Mouse (Mus musculus): ENCODE data around the gene Mid1. TPM values are rescaled to one million over a fixed set of nuclear protein-coding genes. Genes with fewer than 3 reads are reported as not detected.
"Not testable (repeated sequence)": the region's sequence is repeated elsewhere in the genome, so short reads cannot be mapped to it uniquely, and the experiment has no call there.

Gene Mid1
- polyA plus RNA-seq, 1 experiment from 2014 or later: 7.3 TPM

DNA sequence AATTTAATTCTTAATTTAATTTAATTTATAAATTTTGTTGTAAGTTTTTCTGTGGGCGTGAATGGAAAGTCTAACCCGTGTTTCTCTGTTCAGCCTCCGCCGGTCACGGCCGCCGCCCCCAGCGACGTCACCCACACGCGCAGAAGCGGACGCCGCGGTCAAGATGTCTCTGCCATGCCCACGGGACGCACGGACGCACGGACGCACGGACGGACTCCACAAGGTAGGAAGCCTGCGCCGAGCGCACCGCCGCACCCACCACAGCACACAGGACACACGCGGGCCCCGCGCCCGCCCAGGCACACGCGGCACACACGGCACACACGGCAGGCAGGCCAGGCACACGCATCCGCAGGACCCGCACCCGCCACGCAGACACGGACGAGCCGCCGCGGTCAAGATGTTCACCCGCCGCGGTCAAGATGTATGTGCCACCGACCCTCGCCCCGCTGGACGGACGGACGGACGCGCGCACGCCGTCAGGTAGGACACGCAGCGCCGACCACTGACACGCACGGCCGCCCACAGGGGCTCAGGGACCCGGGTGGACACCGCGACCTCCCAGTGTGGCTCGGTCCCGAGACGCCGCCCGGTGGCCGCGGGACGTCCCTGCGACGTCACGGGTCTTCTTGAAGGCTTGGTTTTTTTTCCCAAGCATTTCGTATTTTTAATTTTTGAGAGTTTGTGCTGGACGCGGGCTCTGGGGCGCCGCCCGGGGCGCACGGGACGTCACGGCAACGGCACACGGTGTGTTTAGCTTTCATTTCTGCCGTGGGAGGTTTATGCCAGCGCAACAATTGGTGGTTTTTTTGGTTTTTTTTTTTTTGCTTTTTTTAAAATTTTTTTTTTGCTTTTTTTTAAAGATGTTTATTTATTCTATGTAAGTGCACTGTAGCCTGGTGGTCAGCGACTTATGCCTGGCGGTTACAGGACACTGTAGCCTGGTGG is 325.9 kb downstream of the Mid1 start:
- WGBS: 85% methylated on average over 97 of the region's 97 CpGs
- peaks cover 42% of the 10 kb centered on the region for H3K9me3 ChIP-seq
- H3K9ac ChIP-seq (replicated peaks): not testable (repeated sequence)

DNA sequence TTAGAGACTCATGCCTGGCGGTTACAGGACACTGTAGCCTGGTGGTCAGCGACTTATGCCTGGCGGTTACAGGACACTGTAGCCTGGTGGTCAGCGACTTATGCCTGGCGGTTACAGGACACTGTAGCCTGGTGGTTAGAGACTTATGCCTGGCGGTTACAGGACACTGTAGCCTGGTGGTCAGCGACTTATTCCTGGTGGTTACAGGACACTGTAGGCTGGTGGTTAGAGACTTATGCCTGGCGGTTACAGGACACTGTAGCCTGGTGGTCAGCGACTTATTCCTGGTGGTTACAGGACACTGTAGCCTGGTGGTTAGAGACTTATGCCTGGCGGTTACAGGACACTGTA is 326.5 kb downstream of the Mid1 start:
- not testable (repeated sequence) for H3K9ac ChIP-seq (replicated peaks); H3K4me3 ChIP-seq (replicated peaks); H3K4me1 ChIP-seq (replicated peaks); H3K27ac ChIP-seq; H3K4me2 ChIP-seq; H3K27me3 ChIP-seq; ATAC-seq (ENCODE audit: insufficient number of reproducible peaks, insufficient read depth, low FRiP score, low TSS enrichment, low read depth)
- Histone ChIP-seq H3K36me3 (peaks cover 20% of the 10 kb centered on the region), H3K9me3 (peaks cover 42% of the 10 kb centered on the region)
- 82% methylated on average over 7 of the region's 10 CpGs for WGBS

More for the DNA sequence above, 325.9 kb downstream of the Mid1 start:
- Histone ChIP-seq H3K4me2 (peak overlapping the region; percentile 33), H3K4me3 (replicated peaks) (peak overlapping the region; percentile 8), H3K36me3 (peaks cover 16% of the 10 kb centered on the region)
- ATAC-seq (ENCODE audit: insufficient number of reproducible peaks, insufficient read depth, low FRiP score, low TSS enrichment, low read depth): peak; percentile 57
- H3K27me3 ChIP-seq; H3K4me1 ChIP-seq (replicated peaks); H3K27ac ChIP-seq: not testable (repeated sequence)

DNA sequence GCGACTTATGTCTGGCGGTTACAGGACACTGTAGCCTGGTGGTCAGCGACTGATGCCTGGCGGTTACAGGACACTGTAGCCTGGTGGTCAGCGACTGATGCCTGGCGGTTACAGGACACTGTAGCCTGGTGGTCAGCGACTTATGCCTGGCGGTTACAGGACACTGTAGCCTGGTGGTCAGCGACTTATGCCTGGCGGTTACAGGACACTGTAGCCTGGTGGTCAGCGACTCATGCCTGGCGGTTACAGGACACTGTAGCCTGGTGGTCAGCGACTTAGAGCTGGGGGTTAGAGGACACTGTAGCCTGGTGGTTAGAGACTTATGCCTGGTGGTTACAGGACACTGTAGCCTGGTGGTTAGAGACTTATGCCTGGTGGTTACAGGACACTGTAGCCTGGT is 328.4 kb downstream of the Mid1 start:
- not testable (repeated sequence) for H3K27ac ChIP-seq; ATAC-seq (ENCODE audit: insufficient number of reproducible peaks, insufficient read depth, low FRiP score, low TSS enrichment, low read depth); H3K9ac ChIP-seq (replicated peaks); H3K27me3 ChIP-seq; H3K4me3 ChIP-seq (replicated peaks); H3K4me2 ChIP-seq
- H3K4me1 ChIP-seq (replicated peaks): 0 out of 2 replicates have a peak, but pooled peaks cover 10% of the 10 kb centered on the region
- peaks cover 28% of the 10 kb centered on the region for H3K36me3 ChIP-seq
- WGBS: 94% methylated on average over 6 of the region's 13 CpGs
- H3K9me3 ChIP-seq: peaks cover 31% of the 10 kb centered on the region

DNA sequence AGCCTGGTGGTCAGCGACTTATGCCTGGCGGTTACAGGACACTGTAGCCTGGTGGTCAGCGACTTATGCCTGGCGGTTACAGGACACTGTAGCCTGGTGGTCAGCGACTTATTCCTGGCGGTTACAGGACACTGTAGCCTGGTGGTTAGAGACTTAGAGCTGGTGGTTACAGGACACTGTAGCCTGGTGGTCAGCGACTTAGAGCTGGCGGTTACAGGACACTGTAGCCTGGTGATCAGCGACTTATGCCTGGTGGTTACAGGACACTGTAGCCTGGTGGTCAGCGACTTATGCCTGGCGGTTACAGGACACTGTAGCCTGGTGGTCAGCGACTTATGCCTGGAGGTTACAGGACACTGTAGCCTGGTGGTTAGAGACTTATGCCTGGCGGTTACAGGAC is 329.0 kb downstream of the Mid1 start:
- Histone ChIP-seq H3K36me3 (peaks cover 34% of the 10 kb centered on the region), H3K9me3 (peaks cover 33% of the 10 kb centered on the region), H3K4me1 (replicated peaks) (0 out of 2 replicates have a peak, but pooled peaks cover 10% of the 10 kb centered on the region)
- H3K4me2 ChIP-seq; H3K4me3 ChIP-seq (replicated peaks); H3K9ac ChIP-seq (replicated peaks); ATAC-seq (ENCODE audit: insufficient number of reproducible peaks, insufficient read depth, low FRiP score, low TSS enrichment, low read depth); H3K27me3 ChIP-seq; H3K27ac ChIP-seq: not testable (repeated sequence)
- 71% methylated on average over 8 of the region's 13 CpGs for WGBS

DNA sequence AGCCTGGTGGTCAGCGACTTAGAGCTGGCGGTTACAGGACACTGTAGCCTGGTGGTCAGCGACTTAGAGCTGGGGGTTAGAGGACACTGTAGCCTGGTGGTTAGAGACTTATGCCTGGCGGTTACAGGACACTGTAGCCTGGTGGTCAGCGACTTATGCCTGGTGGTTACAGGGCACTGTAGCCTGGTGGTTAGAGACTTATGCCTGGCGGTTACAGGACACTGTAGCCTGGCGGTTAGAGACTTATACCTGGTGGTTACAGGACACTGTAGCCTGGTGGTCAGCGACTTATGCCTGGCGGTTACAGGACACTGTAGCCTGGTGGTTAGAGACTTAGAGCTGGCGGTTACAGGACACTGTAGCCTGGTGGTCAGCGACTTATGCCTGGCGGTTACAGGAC is 330.9 kb downstream of the Mid1 start:
- not testable (repeated sequence) for H3K27ac ChIP-seq; H3K27me3 ChIP-seq; ATAC-seq (ENCODE audit: insufficient number of reproducible peaks, insufficient read depth, low FRiP score, low TSS enrichment, low read depth); H3K4me2 ChIP-seq; H3K4me3 ChIP-seq (replicated peaks); H3K9ac ChIP-seq (replicated peaks); H3K4me1 ChIP-seq (replicated peaks)
- peaks cover 43% of the 10 kb centered on the region for H3K36me3 ChIP-seq
- WGBS: 89% methylated on average over 10 of the region's 12 CpGs
- H3K9me3 ChIP-seq: peaks cover 34% of the 10 kb centered on the region

DNA sequence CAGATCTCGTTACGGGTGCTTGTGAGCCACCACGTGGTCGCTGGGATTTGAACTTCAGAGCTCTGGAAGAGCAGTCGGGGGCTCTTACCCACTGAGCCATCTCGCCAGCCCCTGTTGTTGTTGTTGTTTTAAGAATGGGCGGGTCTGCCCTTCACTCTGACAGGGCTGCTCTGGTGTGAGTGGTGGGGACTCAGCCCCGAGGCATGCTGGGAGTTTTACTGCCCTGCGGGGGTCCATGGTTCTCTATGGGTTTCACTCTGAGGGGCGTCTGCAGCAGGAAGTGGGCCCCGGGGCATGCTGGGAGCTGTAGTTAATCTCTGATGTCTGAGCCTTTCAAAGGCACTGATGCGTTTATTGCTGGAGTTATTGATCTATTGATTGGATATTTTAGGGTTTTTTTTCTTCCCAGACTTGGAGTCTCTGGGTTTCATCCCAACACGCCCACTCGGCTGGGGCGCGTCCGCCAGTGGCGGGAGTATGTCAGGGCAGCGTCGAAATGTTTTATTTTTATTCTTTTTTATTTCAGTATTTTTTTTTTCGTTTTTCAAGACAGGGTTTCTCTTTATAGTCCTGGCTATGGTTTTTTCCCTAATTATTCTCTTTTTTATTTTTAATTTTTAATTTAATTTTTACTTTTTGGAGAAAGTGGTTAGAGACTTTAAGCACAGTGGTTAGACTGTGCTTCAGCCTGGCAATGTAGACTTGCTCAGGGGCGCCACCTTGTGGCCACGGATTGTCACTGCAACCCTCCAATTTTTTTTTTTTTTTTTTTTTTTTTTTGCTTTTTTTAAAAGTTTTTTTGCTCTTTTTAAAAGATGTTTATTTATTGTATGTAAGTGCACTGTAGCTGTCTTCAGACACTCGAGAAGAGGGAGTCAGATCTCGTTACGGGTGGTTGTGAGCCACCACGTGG is 332.6 kb downstream of the Mid1 start:
- H3K27ac ChIP-seq: peak overlapping the region; percentile 13; the same call in 1 of the 2 replicates
- not testable (repeated sequence) for H3K4me1 ChIP-seq (replicated peaks); H3K27me3 ChIP-seq; H3K4me3 ChIP-seq (replicated peaks); H3K4me2 ChIP-seq; H3K9ac ChIP-seq (replicated peaks)
- H3K9me3 ChIP-seq: peaks cover 39% of the 10 kb centered on the region
- peaks cover 50% of the 10 kb centered on the region for H3K36me3 ChIP-seq
- peak; percentile 86 for ATAC-seq (ENCODE audit: insufficient number of reproducible peaks, insufficient read depth, low FRiP score, low TSS enrichment, low read depth)
- 61% methylated on average over 27 of the region's 27 CpGs for WGBS

DNA sequence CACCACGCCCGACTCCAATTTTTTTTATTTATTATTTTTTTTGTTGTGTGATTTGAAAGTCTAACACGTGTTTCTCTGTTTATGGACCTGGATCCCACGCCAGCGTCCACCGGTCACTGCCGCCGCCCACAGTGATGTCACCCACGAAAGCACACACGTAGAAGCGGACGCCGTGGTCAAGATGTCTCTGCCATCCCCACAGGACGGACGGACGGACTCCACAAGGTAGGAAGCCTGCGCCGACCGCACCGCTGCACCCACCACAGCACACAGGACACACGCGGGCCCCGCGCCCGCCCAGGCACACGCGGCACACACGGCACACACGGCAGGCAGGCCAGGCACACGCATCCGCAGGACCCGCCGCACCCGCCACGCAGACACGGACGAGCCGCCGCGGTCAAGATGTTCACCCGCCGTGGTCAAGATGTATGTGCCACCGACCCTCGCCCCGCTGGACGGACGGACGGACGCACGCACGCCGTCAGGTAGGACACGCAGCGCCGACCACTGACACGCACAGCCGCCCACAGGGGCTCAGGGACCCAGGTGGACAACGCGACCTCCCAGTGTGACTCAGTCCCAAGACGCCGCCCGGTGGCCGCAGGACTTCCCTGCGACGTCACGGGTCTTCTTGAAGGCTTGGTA is 333.7 kb downstream of the Mid1 start:
- WGBS: 86% methylated on average over 66 of the region's 66 CpGs
- peaks cover 50% of the 10 kb centered on the region for H3K36me3 ChIP-seq
- peaks cover 39% of the 10 kb centered on the region for H3K9me3 ChIP-seq
- H3K9ac ChIP-seq (replicated peaks); H3K27ac ChIP-seq; H3K27me3 ChIP-seq; H3K4me2 ChIP-seq; H3K4me3 ChIP-seq (replicated peaks); H3K4me1 ChIP-seq (replicated peaks): not testable (repeated sequence)
- peak; percentile 92 for ATAC-seq (ENCODE audit: insufficient number of reproducible peaks, insufficient read depth, low FRiP score, low TSS enrichment, low read depth)

DNA sequence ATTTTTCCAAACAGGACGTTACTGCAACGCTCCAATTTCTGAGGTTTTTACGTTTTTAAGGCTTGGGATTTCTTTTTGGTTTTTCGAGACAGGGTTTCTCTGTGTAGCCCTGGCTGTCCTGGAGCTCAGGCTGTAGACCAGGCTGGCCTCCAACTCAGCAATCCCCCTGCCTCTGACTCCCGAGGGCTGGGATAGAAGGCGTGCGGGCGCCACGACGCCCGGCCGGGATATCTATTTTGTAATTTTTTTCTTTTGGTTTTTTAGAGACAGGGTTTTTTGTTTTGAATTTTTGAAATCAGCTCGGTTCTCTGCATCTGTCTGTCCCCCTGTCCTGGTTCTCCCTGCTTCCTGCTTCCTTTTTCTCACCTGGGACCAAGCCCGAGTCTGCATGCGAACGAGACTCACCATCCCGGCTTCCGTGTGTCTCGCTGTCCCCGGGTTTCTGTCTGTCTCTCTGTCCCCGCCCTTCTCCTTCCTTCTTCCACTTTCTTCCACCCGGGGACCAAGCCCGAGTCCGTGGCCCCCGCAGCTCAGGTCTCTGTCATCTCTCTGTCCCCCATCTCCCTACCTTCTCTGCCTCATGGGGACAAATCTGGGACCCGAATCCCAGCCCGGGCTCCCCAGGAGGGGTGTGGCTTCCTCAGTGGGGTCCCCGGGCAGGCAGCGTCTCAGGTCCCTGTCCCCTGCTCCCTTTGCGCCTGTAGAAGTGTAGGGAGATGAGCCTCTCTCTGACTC is 334.4 kb downstream of the Mid1 start:
- H3K27me3 ChIP-seq; H3K4me3 ChIP-seq (replicated peaks); H3K4me2 ChIP-seq; H3K27ac ChIP-seq; H3K9ac ChIP-seq (replicated peaks); H3K4me1 ChIP-seq (replicated peaks): not testable (repeated sequence)
- 86% methylated on average over 30 of the region's 30 CpGs for WGBS
- H3K36me3 ChIP-seq: peaks cover 47% of the 10 kb centered on the region
- peak; percentile 49 for ATAC-seq (ENCODE audit: insufficient number of reproducible peaks, insufficient read depth, low FRiP score, low TSS enrichment, low read depth)
- peaks cover 39% of the 10 kb centered on the region for H3K9me3 ChIP-seq

DNA sequence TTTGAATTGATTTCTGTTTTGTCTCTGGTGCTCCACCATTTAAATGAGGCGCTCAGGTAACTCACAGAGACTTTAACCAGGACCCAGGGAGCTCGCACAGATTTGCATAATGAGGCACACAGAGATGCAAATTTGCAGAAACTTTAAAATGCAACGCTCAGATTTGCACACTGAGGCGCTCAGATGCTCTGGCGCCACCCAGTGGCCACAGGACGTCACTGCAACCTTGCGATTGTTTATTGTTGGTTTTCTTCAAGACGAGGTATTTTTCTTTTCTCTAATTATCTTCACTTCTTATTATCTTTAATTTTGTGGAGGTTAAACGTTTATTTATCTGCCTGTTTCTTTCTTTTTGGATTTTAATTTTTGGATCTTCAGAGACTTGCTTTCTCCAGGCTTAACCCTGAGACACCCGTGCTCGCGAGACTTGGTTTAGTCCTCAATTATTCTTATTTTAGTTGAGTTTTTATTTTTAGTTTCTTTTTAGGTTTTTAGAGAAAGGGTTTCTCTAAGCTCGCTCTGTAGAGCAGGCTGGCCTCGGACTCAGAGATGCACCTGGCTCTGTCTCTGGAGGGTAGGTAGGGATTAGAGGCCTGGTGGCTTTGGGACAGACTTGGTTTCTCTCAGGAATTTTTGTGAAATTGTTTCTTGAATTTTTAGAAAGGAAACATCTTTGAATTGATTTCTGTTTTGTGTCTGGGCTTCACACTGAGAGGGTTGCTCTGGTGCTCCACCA is 335.1 kb downstream of the Mid1 start:
- WGBS: 61% methylated on average over 14 of the region's 14 CpGs
- Histone ChIP-seq H3K36me3 (peaks cover 47% of the 10 kb centered on the region), H3K9me3 (peaks cover 39% of the 10 kb centered on the region)
- not testable (repeated sequence) for H3K4me2 ChIP-seq; H3K4me3 ChIP-seq (replicated peaks); H3K4me1 ChIP-seq (replicated peaks); H3K27me3 ChIP-seq; H3K9ac ChIP-seq (replicated peaks); H3K27ac ChIP-seq; ATAC-seq (ENCODE audit: insufficient number of reproducible peaks, insufficient read depth, low FRiP score, low TSS enrichment, low read depth)

DNA sequence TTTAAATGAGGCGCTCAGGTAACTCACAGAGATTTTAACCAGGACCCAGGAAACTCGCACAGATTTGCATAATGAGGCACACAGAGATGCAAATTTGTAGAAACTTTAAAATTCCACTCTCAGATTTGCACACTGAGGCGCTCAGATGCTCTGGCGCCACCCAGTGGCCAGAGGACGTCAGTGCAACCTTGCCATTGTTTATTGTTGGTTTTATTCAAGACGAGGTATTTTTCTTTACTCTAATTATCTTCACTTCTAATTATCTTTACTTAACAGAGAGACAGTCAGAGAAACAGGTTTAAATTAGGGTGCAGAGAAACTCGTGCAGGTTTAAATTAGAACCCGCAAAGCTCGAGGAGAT is 335.7 kb downstream of the Mid1 start:
- H3K4me3 ChIP-seq (replicated peaks); ATAC-seq (ENCODE audit: insufficient number of reproducible peaks, insufficient read depth, low FRiP score, low TSS enrichment, low read depth); H3K4me1 ChIP-seq (replicated peaks); H3K4me2 ChIP-seq; H3K27ac ChIP-seq; H3K27me3 ChIP-seq; H3K9ac ChIP-seq (replicated peaks): not testable (repeated sequence)
- Histone ChIP-seq H3K36me3 (peaks cover 47% of the 10 kb centered on the region), H3K9me3 (peaks cover 39% of the 10 kb centered on the region)
- 55% methylated on average over 9 of the region's 9 CpGs for WGBS
